Mouse (Mus musculus) cerebellum, postnatal 10 days (tissue): ENCODE results near the gene Gm5157.
"Not testable (repeated sequence)": the region's sequence is repeated elsewhere in the genome, so short reads cannot be mapped to it uniquely, and the experiment has no call there.

Experiments
- DNase-seq, 2 experiments: peaks; one replicate each; pipeline ENCODE4 v3.0.0; 2021; ENCODE audit warnings: mixed read lengths in 2 of 2

Gm5157 gene

DNA sequence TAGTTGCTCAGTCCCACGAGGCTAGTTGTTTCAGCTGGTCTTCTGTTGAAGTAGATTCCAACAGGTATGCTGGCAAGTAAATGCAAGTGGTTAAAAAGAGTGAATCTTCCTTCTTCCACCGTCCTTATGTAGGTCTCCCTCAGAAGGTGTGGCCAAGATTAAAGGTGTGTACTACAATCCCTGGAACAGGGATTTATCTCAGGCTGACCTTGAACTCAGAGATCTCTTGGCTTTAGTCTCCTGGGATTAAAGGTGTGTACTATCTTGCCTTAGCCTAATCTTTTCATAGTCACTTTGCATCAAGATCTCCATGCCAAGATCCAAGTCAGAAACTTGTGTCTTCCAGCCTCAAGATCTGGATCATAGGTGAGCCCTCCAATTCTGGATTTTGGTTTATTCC lies at the start of gene Gm5157:
Gene Gm5157, minus strand, starts transcription at position 101 of the 400 bp plus-strand sequence.
- DNase-seq, result not testable (repeated sequence)

- not testable (repeated sequence) for DNase-seq
Measured at GRCm38 (mm10) chr7:21161885-21162284, 28.3 kb downstream of the Gm5157 start, which contains the start of gene Vmn1r123. Gene Vmn1r123 (plus strand): TSS chr7:21162185.
